Mouse (Mus musculus) heart, postnatal 4 days (tissue): ENCODE results near the gene Gm3854. TPM values are rescaled to one million over a fixed set of nuclear protein-coding genes. Genes with fewer than 3 reads are reported as not detected.

Source experiments
- DNase-seq: peaks from one replicate; pipeline ENCODE4 v3.0.0; 2021
- total RNA-seq, 2 experiments: library from RNA; stranded (reverse); gene quantifications; 2 replicates each; pipeline ENCODE4 v1.2.3; 2021

Gm3854 gene
- total RNA-seq, 2 experiments from 2014 or later: 0.24 to 0.38 TPM

DNA sequence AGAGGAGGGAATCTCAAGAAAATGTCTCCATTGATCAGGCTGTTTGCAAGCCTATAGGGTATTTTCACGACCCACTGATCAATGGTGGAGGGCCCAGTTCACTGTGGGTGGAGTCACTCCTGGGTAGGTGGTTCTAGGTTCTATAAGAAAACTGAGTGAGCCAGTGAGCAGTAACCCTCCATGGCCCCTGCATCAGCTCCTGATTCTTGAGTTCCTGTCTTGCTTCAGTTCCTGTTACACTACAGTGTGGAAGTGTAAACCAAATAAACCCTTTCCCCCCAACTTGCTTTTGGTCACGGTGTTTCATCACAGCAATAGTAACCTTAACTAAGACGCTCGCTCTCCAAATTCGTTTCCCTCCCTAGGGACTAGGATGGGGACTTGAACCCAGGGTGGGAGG is 45.4 kb downstream of the Gm3854 start:
- DNase-seq: no peak

DNA sequence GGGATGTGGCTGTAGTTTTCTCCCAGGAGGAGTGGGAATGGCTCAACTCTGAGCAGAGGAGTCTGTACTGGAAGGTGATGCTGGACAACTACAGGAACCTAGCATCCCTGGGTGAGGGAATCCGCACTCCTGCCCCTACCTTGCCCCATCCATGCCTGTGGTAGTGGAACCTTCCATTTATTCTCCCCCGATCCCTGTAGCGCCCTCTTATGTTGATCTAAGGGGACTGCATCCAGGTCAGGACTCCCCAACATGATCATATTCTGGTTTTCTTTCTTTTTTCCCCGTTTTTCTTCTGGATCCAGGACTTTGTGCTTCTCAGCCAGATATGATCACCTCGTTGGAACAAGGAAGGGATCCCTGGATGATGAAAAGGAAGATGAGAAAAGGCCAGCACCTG is 45.9 kb downstream of the Gm3854 start:
- DNase-seq: no peak

DNA sequence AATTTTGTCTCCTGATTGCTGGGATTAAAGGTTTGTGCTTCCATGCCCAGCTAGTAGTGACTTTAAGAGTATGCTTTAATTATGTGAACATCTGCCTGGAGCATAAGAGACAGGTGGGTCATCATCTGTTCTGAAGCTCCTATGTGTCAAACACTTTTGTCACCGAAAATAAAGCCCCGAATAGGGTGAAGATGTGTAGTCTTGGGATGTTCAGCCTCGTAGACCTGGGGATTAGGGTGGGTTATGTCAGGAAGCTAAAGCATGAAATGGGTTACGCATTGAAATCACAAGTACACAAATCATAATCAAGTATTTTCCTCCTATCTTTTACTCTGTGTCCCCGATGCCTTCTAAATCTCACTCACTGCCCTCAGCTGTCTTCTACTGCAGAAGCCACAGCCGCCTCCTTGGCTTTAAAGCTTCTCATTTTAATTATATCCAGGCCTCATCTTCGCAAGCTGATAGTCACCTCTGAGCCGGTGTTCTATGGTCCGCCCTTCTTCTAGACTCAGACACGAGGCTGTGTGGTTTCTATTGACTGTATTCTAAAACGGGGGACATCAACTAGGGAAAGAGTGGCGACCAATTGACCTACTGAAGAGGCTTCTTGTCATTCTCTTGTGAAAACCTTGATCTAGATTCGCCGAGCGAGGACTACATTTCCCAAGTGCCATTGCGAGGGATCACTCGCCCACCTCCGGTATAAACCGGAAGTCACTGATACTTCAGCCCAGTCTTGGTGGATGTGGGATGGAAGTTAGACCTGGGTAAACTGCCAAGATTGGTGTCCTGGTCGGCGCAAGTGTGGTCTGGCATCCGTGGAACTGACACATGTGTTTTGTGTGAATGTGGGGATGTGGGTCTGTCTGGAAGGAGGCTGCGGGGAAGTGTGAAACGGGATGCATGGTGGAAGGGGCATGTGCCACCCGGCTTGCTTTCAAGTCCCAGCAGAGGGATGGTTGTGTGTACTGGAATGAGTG is 54.7 kb downstream of the Gm3854 start, which contains the start of gene Smim17:
Smim17 (plus strand) TSS at position 720 of the 980 bp plus-strand sequence.
- peak; percentile 34 for DNase-seq

Other genes starting within 250 kb of the Gm3854 start
- gene Zfp787, start 187.8 kb upstream of the Gm3854 start, total RNA-seq: 10 to 100 TPM; 43.4 to 50.3 TPM
- gene Zfp444, start 171.5 kb upstream of the Gm3854 start, total RNA-seq: 10 to 100 TPM; 11.8 to 15.2 TPM
- gene Galp, start 146.7 kb upstream of the Gm3854 start, total RNA-seq: not detected
- not detected for gene Zscan5b, start 121.5 kb upstream of the Gm3854 start, total RNA-seq
- not detected for gene Epp13, start 91.0 kb upstream of the Gm3854 start, total RNA-seq
- gene Zfp667, start 57.2 kb upstream of the Gm3854 start, total RNA-seq: 1 to 10 TPM; 1.5 to 1.9 TPM
- gene Zfp583, start 12.5 kb upstream of the Gm3854 start, total RNA-seq: 1 to 10 TPM; 1.8 to 2.5 TPM
- 1 to 10 TPM; 1.5 to 2.4 TPM for gene Zfp78, start 19.5 kb downstream of the Gm3854 start, total RNA-seq
- gene Zfp28, start 39.5 kb downstream of the Gm3854 start, total RNA-seq: 1 to 10 TPM; 6.3 to 8.3 TPM
- not detected for gene Smim17, start 55.0 kb downstream of the Gm3854 start, total RNA-seq
- gene Gm20715, start 66.5 kb downstream of the Gm3854 start, total RNA-seq: not detected
- not detected for gene Olfr1344, start 94.9 kb downstream of the Gm3854 start, total RNA-seq
- gene Olfr1336, start 112.4 kb downstream of the Gm3854 start, total RNA-seq: not detected
- gene Olfr1346, start 123.3 kb downstream of the Gm3854 start, total RNA-seq: not detected
- not detected for gene Olfr5, start 143.2 kb downstream of the Gm3854 start, total RNA-seq
- not detected for gene Olfr1347, start 156.0 kb downstream of the Gm3854 start, total RNA-seq
- gene Olfr1348, start 165.0 kb downstream of the Gm3854 start, total RNA-seq: not detected
- not detected for gene Olfr1349, start 179.2 kb downstream of the Gm3854 start, total RNA-seq
- not detected for gene Olfr1350, start 221.1 kb downstream of the Gm3854 start, total RNA-seq